Mouse (Mus musculus) 416B (cell line): ENCODE data around the gene Lrrc29.

Source experiments
- DNase-seq: peaks from one replicate; pipeline ENCODE4 v3.0.0; 2011; ENCODE audit warnings: low read depth

The Lrrc29 gene

GRCm38 (mm10) chr8:105343791-105344574 lies 17.9 kb upstream of the Lrrc29 start:
- peak; percentile 25 for DNase-seq

GRCm38 (mm10) chr8:105342768-105343167 lies 16.7 kb upstream of the Lrrc29 start:
- DNase-seq, result no peak

GRCm38 (mm10) chr8:105341399-105341798 lies 15.3 kb upstream of the Lrrc29 start:
- DNase-seq, result no peak

- peak; percentile 53 for DNase-seq
Observed at GRCm38 (mm10) chr8:105339886-105340635, 14.0 kb upstream of the Lrrc29 start.

- peak; percentile 82 for DNase-seq
Observed at GRCm38 (mm10) chr8:105338992-105339391, 12.9 kb upstream of the Lrrc29 start.

- no peak for DNase-seq
Observed at GRCm38 (mm10) chr8:105336373-105337130, 10.5 kb upstream of the Lrrc29 start.

GRCm38 (mm10) chr8:105332523-105332922 lies 6.4 kb upstream of the Lrrc29 start:
- DNase-seq, result no peak

- DNase-seq, result no peak
Observed at GRCm38 (mm10) chr8:105331931-105332330, 5.9 kb upstream of the Lrrc29 start.

GRCm38 (mm10) chr8:105331469-105331868 lies 5.4 kb upstream of the Lrrc29 start:
- DNase-seq, result no peak

GRCm38 (mm10) chr8:105330325-105330724 lies 4.2 kb upstream of the Lrrc29 start:
- DNase-seq, result no peak

- no peak for DNase-seq
Observed at GRCm38 (mm10) chr8:105326968-105327367, 890 bp upstream of the Lrrc29 start.

- no peak for DNase-seq
Observed at GRCm38 (mm10) chr8:105325641-105326093, 411 bp downstream of the Lrrc29 start.

GRCm38 (mm10) chr8:105323183-105323582 lies 2.9 kb downstream of the Lrrc29 start:
- peak; percentile 37 for DNase-seq

GRCm38 (mm10) chr8:105318662-105319190 lies 7.4 kb downstream of the Lrrc29 start:
- DNase-seq, result no peak

GRCm38 (mm10) chr8:105317941-105318340 lies 8.1 kb downstream of the Lrrc29 start:
- DNase-seq, result no peak

- DNase-seq, result no peak
Observed at GRCm38 (mm10) chr8:105315073-105315769, 10.9 kb downstream of the Lrrc29 start.

- DNase-seq, result no peak
Observed at GRCm38 (mm10) chr8:105313622-105314402, 12.3 kb downstream of the Lrrc29 start.

GRCm38 (mm10) chr8:105312891-105313481 lies 13.1 kb downstream of the Lrrc29 start:
- DNase-seq, result no peak

GRCm38 (mm10) chr8:105311718-105312117 lies 14.4 kb downstream of the Lrrc29 start:
- DNase-seq, result no peak

- DNase-seq, result no peak
Observed at GRCm38 (mm10) chr8:105310118-105310517, 16.0 kb downstream of the Lrrc29 start.
